Mouse (Mus musculus): Measurements from ENCODE around the gene Stk32b. TPM values are rescaled to one million over a fixed set of nuclear protein-coding genes. Genes with fewer than 3 reads are reported as not detected.

Gene Stk32b
- polyA plus RNA-seq, 1 experiment: 0.10 TPM

DNA sequence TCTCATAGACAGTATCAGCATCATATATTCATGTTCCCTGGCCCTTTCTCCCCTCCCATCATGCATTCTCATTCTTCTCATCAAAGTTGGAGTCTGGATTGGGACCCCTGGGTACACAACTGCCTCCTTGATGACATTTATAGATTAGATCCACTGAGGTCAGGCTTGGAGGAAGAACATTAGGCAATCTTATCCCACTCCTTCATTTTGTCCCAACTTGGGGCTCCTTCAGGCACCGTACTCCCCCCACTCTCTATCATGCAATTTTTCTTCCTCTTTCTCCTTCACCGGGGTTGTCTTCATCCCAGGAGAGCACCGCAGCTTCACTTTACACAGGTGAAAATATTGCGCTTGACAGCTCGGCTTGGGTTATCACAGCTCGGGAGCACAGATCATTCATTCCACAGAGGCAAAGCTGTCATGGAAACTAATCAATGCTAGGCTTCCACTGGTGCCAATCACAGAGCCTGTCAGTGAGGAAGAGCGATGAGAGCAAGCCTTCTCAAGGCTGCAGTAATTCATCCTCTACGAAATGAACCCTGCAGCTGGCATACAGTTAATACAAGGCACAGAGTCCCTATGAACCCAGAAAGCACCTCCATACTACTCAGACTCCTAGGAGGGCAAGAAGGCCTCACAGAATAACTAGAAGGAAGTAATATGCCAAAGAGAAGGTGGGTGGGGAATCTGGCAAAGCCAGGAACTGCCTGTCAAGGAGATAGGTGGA is 89.4 kb downstream of the Stk32b start:
- H3K36me3 ChIP-seq (replicated peaks; ENCODE audit: low read length): no peaks in the 10 kb centered on the region
- H3K4me1 ChIP-seq: no peaks in the 10 kb centered on the region
- H3K27me3 ChIP-seq (replicated peaks): no peaks in the 10 kb centered on the region
- no peak for TF ChIP-seq FLI1 (IDR thresholded peaks at IDR 0.05; ENCODE audit: low read length)
- H3K9me3 ChIP-seq: peaks cover 39% of the 10 kb centered on the region
- H3K4me3 ChIP-seq (replicated peaks): no peak overlapping the region

DNA sequence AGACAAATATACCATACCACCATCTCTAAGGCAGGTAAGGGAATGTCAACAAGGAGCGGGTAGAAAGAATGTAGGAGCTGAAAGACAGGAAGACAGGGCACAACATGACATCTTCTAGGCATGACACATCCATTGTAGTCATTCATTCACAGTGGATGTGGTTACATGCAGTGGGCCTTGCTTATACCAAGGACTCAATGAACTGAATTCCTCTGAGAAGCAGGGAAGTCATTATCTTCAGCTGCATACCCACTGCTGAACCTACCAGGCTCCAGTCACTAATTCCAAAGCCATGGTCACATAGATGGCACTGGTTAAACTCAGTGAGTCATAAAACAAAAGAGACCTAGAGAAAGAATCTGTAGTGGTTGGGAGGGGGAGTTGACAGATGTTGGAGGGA is 105.1 kb downstream of the Stk32b start:
- Histone ChIP-seq H3K27me3 (replicated peaks) (no peaks in the 10 kb centered on the region), H3K4me1 (no peaks in the 10 kb centered on the region), H3K4me3 (replicated peaks) (no peak overlapping the region), H3K36me3 (replicated peaks; ENCODE audit: low read length) (no peaks in the 10 kb centered on the region), H3K9me3 (peaks cover 7% of the 10 kb centered on the region; the same call in 1 of the 2 replicates)
- TF ChIP-seq FLI1 (IDR thresholded peaks at IDR 0.05; ENCODE audit: low read length) (no peak), GATA1 (IDR thresholded peaks at IDR 0.05; ENCODE audit: borderline replicate concordance, low read length) (no peak)

DNA sequence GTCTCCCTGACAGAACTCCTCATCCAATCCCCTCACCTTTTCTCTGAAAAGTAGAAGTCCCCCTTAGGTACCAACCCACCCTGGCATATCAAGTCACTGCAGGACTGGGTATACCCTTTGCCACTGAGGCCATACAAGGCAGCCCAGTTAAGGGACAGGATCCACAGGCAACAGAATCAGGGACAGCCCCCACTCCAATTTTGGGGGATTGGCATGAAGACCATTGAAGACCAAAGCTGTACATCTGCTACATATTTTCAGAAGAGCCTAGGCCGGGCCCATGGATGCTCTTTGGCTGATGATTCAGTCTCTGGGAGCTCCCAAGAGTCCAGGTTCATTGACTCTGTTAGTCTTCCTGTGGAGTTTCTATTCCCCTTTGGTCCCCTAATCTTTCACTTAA is 117.4 kb downstream of the Stk32b start:
- Histone ChIP-seq H3K27me3 (replicated peaks) (no peaks in the 10 kb centered on the region), H3K36me3 (replicated peaks; ENCODE audit: low read length) (no peaks in the 10 kb centered on the region), H3K4me3 (replicated peaks) (no peak overlapping the region), H3K9me3 (peaks cover 37% of the 10 kb centered on the region), H3K4me1 (no peaks in the 10 kb centered on the region)
- TF ChIP-seq FLI1 (IDR thresholded peaks at IDR 0.05; ENCODE audit: low read length) (no peak), GATA1 (IDR thresholded peaks at IDR 0.05; ENCODE audit: borderline replicate concordance, low read length) (no peak)

DNA sequence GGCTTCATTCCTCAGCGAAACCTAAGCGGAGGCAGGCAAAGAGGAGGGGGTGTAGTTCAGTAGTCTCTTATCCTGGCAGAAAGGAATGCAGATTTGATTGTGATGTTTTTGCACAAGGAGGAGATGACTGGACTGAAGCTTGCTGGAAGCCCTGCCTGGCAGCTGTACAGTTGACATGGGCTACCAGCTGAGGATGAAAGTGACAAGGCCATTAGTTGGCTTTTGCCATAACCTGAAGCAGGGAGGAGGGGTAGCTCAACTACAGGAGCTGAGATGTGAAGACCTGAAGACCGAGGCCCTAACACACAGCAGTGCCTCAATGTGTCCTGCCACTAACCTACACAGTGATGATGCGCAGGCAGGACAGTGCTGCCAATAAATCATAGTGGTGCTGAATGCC is 118.7 kb downstream of the Stk32b start:
- Histone ChIP-seq H3K9me3 (peaks cover 36% of the 10 kb centered on the region), H3K27me3 (replicated peaks) (no peaks in the 10 kb centered on the region), H3K4me3 (replicated peaks) (peak overlapping the region; percentile 77), H3K36me3 (replicated peaks; ENCODE audit: low read length) (no peaks in the 10 kb centered on the region), H3K4me1 (no peaks in the 10 kb centered on the region)
- TF ChIP-seq FLI1 (IDR thresholded peaks at IDR 0.05; ENCODE audit: low read length) (no peak), GATA1 (IDR thresholded peaks at IDR 0.05; ENCODE audit: borderline replicate concordance, low read length) (no peak)

DNA sequence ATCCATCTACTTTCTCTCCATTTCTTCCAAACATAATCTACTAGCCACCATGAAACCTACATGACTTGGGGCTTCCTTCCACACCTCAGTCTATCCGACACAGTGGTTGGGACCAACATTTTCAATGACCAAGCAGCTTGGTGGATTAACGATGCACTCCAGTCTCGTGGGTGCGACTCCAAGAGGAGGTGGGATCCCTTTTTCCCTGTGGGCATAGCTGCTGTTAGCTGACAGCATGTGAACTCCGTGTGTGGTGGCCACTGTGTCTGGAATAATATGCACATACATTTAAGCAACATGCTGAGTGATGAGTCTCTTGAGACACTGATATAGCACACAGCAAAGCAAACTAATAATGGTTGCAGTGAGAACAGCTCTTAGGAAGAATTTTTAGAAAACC is 124.6 kb downstream of the Stk32b start:
- Histone ChIP-seq H3K27me3 (replicated peaks) (no peaks in the 10 kb centered on the region), H3K36me3 (replicated peaks; ENCODE audit: low read length) (no peaks in the 10 kb centered on the region), H3K9me3 (peaks cover 18% of the 10 kb centered on the region; the same call in 1 of the 2 replicates), H3K4me1 (no peaks in the 10 kb centered on the region), H3K4me3 (replicated peaks) (no peak overlapping the region)
- TF ChIP-seq GATA1 (IDR thresholded peaks at IDR 0.05; ENCODE audit: borderline replicate concordance, low read length) (no peak), FLI1 (IDR thresholded peaks at IDR 0.05; ENCODE audit: low read length) (no peak)

- Histone ChIP-seq H3K36me3 (replicated peaks; ENCODE audit: low read length) (no peaks in the 10 kb centered on the region), H3K27me3 (replicated peaks) (no peaks in the 10 kb centered on the region), H3K9me3 (peaks cover 17% of the 10 kb centered on the region), H3K4me1 (no peaks in the 10 kb centered on the region), H3K4me3 (replicated peaks) (no peak overlapping the region)
- TF ChIP-seq GATA1 (IDR thresholded peaks at IDR 0.05; ENCODE audit: borderline replicate concordance, low read length) (no peak), FLI1 (IDR thresholded peaks at IDR 0.05; ENCODE audit: low read length) (no peak)
Measured at GRCm38 (mm10) chr5:37587861-37588260, 129.1 kb downstream of the Stk32b start.

DNA sequence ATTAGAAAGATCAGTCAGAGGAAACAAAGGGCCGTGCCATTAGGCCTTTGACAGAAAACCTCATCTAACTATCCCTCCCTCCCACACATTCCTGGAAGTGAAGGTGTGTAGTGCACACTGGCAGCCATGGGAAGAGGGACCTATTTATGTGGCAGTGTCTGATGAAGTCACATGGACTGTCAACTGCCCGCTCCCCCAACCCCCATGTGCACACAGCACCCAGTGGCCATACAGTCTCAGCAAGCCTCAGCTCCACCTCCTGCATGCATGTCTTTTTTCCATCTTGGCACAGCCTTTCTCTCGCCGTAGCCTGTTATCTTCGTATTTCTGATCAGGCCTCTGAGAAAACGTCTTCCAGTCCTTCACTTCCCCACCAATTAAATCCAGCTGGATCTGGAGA is 130.9 kb downstream of the Stk32b start:
- TF ChIP-seq GATA1 (IDR thresholded peaks at IDR 0.05; ENCODE audit: borderline replicate concordance, low read length): no peak
- TF ChIP-seq FLI1 (IDR thresholded peaks at IDR 0.05; ENCODE audit: low read length): no peak
- Histone ChIP-seq H3K36me3 (replicated peaks; ENCODE audit: low read length) (no peaks in the 10 kb centered on the region), H3K4me1 (no peaks in the 10 kb centered on the region), H3K27me3 (replicated peaks) (no peaks in the 10 kb centered on the region), H3K4me3 (replicated peaks) (no peak overlapping the region), H3K9me3 (peaks cover 16% of the 10 kb centered on the region)

- Histone ChIP-seq H3K36me3 (replicated peaks; ENCODE audit: low read length) (no peaks in the 10 kb centered on the region), H3K9me3 (peaks cover 39% of the 10 kb centered on the region), H3K4me3 (replicated peaks) (no peak overlapping the region), H3K4me1 (no peaks in the 10 kb centered on the region), H3K27me3 (replicated peaks) (no peaks in the 10 kb centered on the region)
- TF ChIP-seq GATA1 (IDR thresholded peaks at IDR 0.05; ENCODE audit: borderline replicate concordance, low read length) (no peak), FLI1 (IDR thresholded peaks at IDR 0.05; ENCODE audit: low read length) (no peak)
Measured at GRCm38 (mm10) chr5:37575427-37575826, 141.5 kb downstream of the Stk32b start.

GRCm38 (mm10) chr5:37557274-37557815 is 159.6 kb downstream of the Stk32b start:
- Histone ChIP-seq H3K4me1 (no peaks in the 10 kb centered on the region), H3K4me3 (replicated peaks) (no peak overlapping the region), H3K36me3 (replicated peaks; ENCODE audit: low read length) (no peaks in the 10 kb centered on the region), H3K9me3 (peaks cover 10% of the 10 kb centered on the region; the same call in 1 of the 2 replicates), H3K27me3 (replicated peaks) (no peaks in the 10 kb centered on the region)
- TF ChIP-seq GATA1 (IDR thresholded peaks at IDR 0.05; ENCODE audit: borderline replicate concordance, low read length) (no peak), FLI1 (IDR thresholded peaks at IDR 0.05; ENCODE audit: low read length) (no peak)

GRCm38 (mm10) chr5:37554231-37554630 is 162.7 kb downstream of the Stk32b start:
- H3K4me3 ChIP-seq (replicated peaks): no peak overlapping the region
- TF ChIP-seq FLI1 (IDR thresholded peaks at IDR 0.05; ENCODE audit: low read length) (no peak), GATA1 (IDR thresholded peaks at IDR 0.05; ENCODE audit: borderline replicate concordance, low read length) (no peak)
- no peaks in the 10 kb centered on the region for H3K36me3 ChIP-seq (replicated peaks; ENCODE audit: low read length)
- peaks cover 16% of the 10 kb centered on the region; the same call in 1 of the 2 replicates for H3K9me3 ChIP-seq
- H3K27me3 ChIP-seq (replicated peaks): no peaks in the 10 kb centered on the region
- no peaks in the 10 kb centered on the region for H3K4me1 ChIP-seq
